Mouse (Mus musculus) heart, adult 2 months (tissue): ENCODE data around the gene Pde8a.

Experiments used
- CTCF ChIP-seq: fragments of 200-600 bp; IDR thresholded peaks from 2 replicates; pipeline ENCODE4 v1.8.1; 2022; ENCODE audit warnings: antibody characterized with exemption, mild to moderate bottlenecking, moderate library complexity
- POLR2A ChIP-seq: fragments of 200-500 bp; IDR thresholded peaks from 2 replicates; pipeline ENCODE4 v1.6.1; 2011; ENCODE audit warnings: mild to moderate bottlenecking, low read depth, low read length, control low read depth; ENCODE audit not compliant: insufficient read depth

GRCm38 (mm10) chr7:81211760-81212159, 1.6 kb upstream of the Pde8a start:
- TF ChIP-seq CTCF (no peak), POLR2A (0 out of 2 replicates have a peak, but pooled peaks have one; percentile 15)
